Mouse (Mus musculus): ENCODE measurements around the gene Ptprm. TPM values are rescaled to one million over a fixed set of nuclear protein-coding genes. Genes with fewer than 3 reads are reported as not detected.
A peak's percentile ranks its signal among the peaks of the same experiment; 100 is the strongest.

Ptprm gene
- 7.5 and 9.0 TPM in 2 replicates for polyA plus RNA-seq (2016; fragmentation: Nextera tagmentation; extraction: Ambion mirVana)

GRCm38 (mm10) chr17:67354451-67355011 lies at the start of gene Ptprm:
Gene Ptprm (minus strand): TSS chr17:67354457.
- Histone ChIP-seq H3K9me3 (replicated peaks) (no peaks in the 10 kb centered on the region), H3K4me3 (peak within 1 kb of the TSS; percentile 81), H3K27ac (peak within 1 kb of the TSS; percentile 89), H3K36me3 (no peaks in the 10 kb centered on the region), H3K4me1 (peaks cover 17% of the 10 kb centered on the region), H3K27me3 (ENCODE audit: low read depth, poor library complexity, severe bottlenecking) (peaks cover 39% of the 10 kb centered on the region)
- WGBS = under 1% methylated on average over 73 of the region's 73 CpGs
- peak; percentile 87 for DNase-seq (ENCODE audit: low spot score)

DNA sequence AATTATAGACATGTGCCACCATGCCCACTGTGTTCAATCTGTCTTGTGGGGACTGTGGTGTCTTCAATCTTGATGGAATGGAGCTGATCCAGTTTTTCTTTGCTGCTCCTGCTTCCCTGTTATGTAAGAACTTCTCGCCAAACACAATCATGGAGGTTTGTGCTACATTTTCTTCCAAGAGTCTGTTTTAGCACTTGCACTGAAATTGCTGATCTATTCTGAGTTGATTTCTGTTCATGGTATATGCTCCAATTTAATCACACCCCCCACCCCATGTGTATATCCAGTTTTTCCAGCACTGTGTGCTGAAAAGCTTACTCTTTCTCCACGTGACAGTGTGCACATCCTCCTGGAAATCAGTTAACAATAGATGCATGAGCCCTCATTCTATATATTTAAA lies 41.9 kb upstream of the Ptprm start:
- Histone ChIP-seq H3K9me3 (replicated peaks) (no peaks in the 10 kb centered on the region), H3K4me3 (no peak overlapping the region), H3K27me3 (ENCODE audit: low read depth, poor library complexity, severe bottlenecking) (no peaks in the 10 kb centered on the region), H3K27ac (no peak overlapping the region), H3K36me3 (no peaks in the 10 kb centered on the region), H3K4me1 (no peaks in the 10 kb centered on the region)
- WGBS = 93% methylated on average over 2 of the region's 2 CpGs
- DNase-seq (ENCODE audit: low spot score) = no peak

GRCm38 (mm10) chr17:67390851-67391250 lies 36.6 kb upstream of the Ptprm start:
- whole genome bisulfite sequencing = 61% methylated on average over 5 of the region's 5 CpGs
- Histone ChIP-seq H3K9me3 (replicated peaks) (no peaks in the 10 kb centered on the region), H3K4me1 (no peaks in the 10 kb centered on the region), H3K27me3 (ENCODE audit: low read depth, poor library complexity, severe bottlenecking) (no peaks in the 10 kb centered on the region), H3K4me3 (no peak overlapping the region), H3K36me3 (no peaks in the 10 kb centered on the region), H3K27ac (no peak overlapping the region)
- DNase-seq (ENCODE audit: low spot score) = no peak

DNA sequence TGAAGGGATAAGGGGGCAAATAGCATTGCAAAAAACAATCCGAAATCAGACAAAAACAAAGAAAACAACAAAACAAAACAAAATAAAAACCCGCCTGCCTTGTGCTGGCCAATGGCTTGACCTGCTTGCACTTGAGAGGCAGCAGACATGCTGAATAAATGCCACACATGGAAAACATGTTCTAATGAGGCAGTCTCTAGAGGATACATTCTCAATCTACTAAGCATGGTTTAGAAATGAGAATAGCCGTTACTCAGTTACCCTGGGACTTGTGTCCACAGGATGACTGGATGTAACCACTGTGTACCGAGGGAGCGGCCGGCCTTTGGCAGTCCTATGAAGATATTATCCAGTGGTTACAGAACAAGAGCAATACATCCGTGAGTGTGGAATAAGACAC lies 33.9 kb upstream of the Ptprm start:
- Histone ChIP-seq H3K36me3 (no peaks in the 10 kb centered on the region), H3K27ac (no peak overlapping the region), H3K4me1 (no peaks in the 10 kb centered on the region), H3K4me3 (no peak overlapping the region), H3K27me3 (ENCODE audit: low read depth, poor library complexity, severe bottlenecking) (no peaks in the 10 kb centered on the region), H3K9me3 (replicated peaks) (no peaks in the 10 kb centered on the region)
- WGBS = 88% methylated on average over 7 of the region's 7 CpGs
- no peak for DNase-seq (ENCODE audit: low spot score)

GRCm38 (mm10) chr17:67385286-67385685 lies 31.0 kb upstream of the Ptprm start:
- Histone ChIP-seq H3K36me3 (no peaks in the 10 kb centered on the region), H3K27me3 (ENCODE audit: low read depth, poor library complexity, severe bottlenecking) (no peaks in the 10 kb centered on the region), H3K4me3 (no peak overlapping the region), H3K27ac (no peak overlapping the region), H3K4me1 (no peaks in the 10 kb centered on the region), H3K9me3 (replicated peaks) (no peaks in the 10 kb centered on the region)
- WGBS = 75% methylated on average over 6 of the region's 6 CpGs
- no peak for DNase-seq (ENCODE audit: low spot score)

DNA sequence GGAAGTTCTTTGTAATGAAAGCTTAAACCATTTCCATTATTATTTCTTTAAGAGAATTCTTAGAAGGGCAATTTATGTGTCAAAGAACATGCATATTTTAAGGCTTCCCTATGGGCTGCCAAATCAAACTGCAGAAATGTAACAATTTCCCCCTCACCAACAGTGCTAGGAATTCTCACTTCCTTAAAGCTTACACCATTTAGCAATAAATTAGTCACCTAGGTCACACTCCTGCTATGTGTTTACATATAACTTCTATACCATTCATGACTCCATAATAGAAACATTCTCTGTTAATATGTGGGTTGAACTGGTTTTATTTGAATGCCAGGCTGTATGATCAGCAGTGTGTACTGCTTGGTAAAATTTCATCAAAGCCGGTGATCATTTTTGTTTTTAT lies 29.4 kb upstream of the Ptprm start:
- 93% methylated on average over 1 of the region's 1 CpGs for whole genome bisulfite sequencing
- H3K4me1 ChIP-seq = no peaks in the 10 kb centered on the region

DNA sequence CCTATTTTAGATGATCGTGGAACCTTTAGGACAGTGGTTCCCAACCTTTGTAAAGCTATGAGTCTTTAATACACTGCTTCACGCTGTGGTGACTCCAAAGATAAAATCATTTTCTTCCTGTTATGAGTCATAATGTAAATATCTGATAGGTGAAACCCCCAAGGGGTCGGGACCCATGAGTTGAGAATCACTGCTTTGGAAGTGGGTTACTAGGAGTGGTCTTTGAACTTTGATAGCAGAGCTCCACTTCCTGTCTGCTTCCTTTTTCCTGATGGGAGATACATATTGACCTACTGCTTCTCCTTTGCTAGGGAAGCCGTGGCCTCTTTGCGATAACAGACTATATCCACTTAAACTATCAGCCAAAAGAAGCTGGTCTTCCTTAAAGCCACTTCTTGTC lies 27.4 kb upstream of the Ptprm start:
- no peaks in the 10 kb centered on the region for H3K27me3 ChIP-seq (ENCODE audit: low read depth, poor library complexity, severe bottlenecking)
- no peaks in the 10 kb centered on the region for H3K4me1 ChIP-seq
- no peak for DNase-seq (ENCODE audit: low spot score)
- H3K27ac ChIP-seq = no peak overlapping the region
- 86% methylated on average over 5 of the region's 5 CpGs for WGBS
- no peaks in the 10 kb centered on the region for H3K36me3 ChIP-seq
- H3K9me3 ChIP-seq (replicated peaks) = no peaks in the 10 kb centered on the region
- H3K4me3 ChIP-seq = no peak overlapping the region

More for the DNA sequence above, 29.4 kb upstream of the Ptprm start:
- no peaks in the 10 kb centered on the region for H3K27me3 ChIP-seq (ENCODE audit: low read depth, poor library complexity, severe bottlenecking)
- no peaks in the 10 kb centered on the region for H3K36me3 ChIP-seq
- no peak overlapping the region for H3K4me3 ChIP-seq
- H3K27ac ChIP-seq = no peak overlapping the region
- no peak for DNase-seq (ENCODE audit: low spot score)
- no peaks in the 10 kb centered on the region for H3K9me3 ChIP-seq (replicated peaks)

DNA sequence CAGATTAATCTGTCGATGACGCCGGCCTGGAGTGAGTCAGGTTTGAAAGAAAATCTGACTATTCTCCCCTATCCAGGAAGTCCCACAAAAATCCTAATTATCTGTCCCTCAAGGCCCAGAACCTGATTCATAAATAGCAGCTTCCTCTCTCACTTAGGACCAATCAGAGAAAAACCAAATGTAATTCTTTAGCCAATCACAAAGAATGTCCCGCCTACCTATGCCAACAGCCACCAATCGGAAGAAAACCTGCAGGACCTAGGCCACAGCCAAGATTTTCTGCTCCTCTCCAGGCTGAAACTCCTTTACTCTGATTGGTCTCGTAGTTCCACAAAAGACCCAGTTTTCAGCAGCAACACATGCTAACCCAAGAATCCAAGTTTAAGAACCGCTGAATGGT lies 13.6 kb upstream of the Ptprm start:
- WGBS = 93% methylated on average over 7 of the region's 7 CpGs
- Histone ChIP-seq H3K4me1 (no peaks in the 10 kb centered on the region), H3K4me3 (no peak overlapping the region), H3K9me3 (replicated peaks) (no peaks in the 10 kb centered on the region), H3K36me3 (no peaks in the 10 kb centered on the region), H3K27me3 (ENCODE audit: low read depth, poor library complexity, severe bottlenecking) (no peaks in the 10 kb centered on the region), H3K27ac (no peak overlapping the region)
- no peak for DNase-seq (ENCODE audit: low spot score)

GRCm38 (mm10) chr17:67364491-67364890 lies 10.2 kb upstream of the Ptprm start:
- Histone ChIP-seq H3K36me3 (no peaks in the 10 kb centered on the region), H3K4me1 (no peaks in the 10 kb centered on the region), H3K27ac (no peak overlapping the region), H3K4me3 (no peak overlapping the region), H3K27me3 (ENCODE audit: low read depth, poor library complexity, severe bottlenecking) (peaks cover 8% of the 10 kb centered on the region), H3K9me3 (replicated peaks) (no peaks in the 10 kb centered on the region)
- WGBS = 80% methylated on average over 1 of the region's 1 CpGs
- no peak for DNase-seq (ENCODE audit: low spot score)

- Histone ChIP-seq H3K4me1 (no peaks in the 10 kb centered on the region), H3K9me3 (replicated peaks) (no peaks in the 10 kb centered on the region), H3K36me3 (no peaks in the 10 kb centered on the region), H3K27ac (no peak overlapping the region), H3K27me3 (ENCODE audit: low read depth, poor library complexity, severe bottlenecking) (peaks cover 8% of the 10 kb centered on the region), H3K4me3 (no peak overlapping the region)
- DNase-seq (ENCODE audit: low spot score) = no peak
- WGBS = 84% methylated on average over 11 of the region's 11 CpGs
These were observed 9.3 kb upstream of the Ptprm start for GRCm38 (mm10) chr17:67363377-67364070.

DNA sequence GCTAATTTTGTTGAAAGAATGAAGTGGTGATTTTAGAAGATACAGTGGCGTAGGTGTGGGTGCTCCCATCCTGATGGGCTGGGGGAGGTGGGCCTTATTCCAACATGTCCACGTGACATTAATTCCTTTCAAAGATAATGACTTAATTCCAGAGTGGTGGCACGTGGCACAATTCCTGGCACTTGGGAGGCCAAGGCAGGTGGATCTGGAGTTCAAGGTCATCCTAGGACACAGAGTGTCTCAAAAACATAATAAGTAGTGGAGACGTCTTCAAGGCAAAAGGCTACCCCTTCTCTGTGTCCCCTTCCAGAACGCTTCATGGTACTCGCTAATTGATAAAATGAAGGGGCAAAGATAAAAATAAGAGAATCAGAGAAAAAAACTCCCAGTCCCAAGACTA lies 7.9 kb upstream of the Ptprm start:
- Histone ChIP-seq H3K4me3 (no peak overlapping the region), H3K4me1 (no peaks in the 10 kb centered on the region), H3K27ac (no peak overlapping the region), H3K9me3 (replicated peaks) (no peaks in the 10 kb centered on the region), H3K27me3 (ENCODE audit: low read depth, poor library complexity, severe bottlenecking) (peaks cover 8% of the 10 kb centered on the region), H3K36me3 (no peaks in the 10 kb centered on the region)
- no peak for DNase-seq (ENCODE audit: low spot score)
- 93% methylated on average over 6 of the region's 6 CpGs for WGBS

DNA sequence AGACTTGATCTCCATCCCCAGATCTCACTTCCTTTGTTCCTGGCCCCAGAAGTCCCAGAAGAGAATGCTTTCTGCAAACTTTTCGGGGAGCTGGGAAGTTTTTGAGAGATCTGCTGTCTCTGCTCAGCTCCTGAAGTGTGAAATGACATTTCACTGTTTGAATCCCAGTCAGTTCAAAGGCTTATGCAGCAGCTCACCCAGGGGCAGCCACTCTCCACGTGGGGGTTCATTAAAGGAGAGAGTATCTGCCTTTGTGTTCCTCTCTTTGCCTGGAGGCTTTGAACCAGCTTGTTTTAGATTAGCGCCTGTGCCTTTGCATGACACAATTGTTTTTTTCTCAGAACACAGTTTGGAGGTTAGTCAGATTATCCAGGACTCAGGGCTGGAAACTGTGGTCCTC lies 6.3 kb upstream of the Ptprm start:
- WGBS = 13% methylated on average over 3 of the region's 3 CpGs
- Histone ChIP-seq H3K36me3 (no peaks in the 10 kb centered on the region), H3K27ac (no peak overlapping the region), H3K4me1 (no peaks in the 10 kb centered on the region), H3K4me3 (no peak overlapping the region), H3K27me3 (ENCODE audit: low read depth, poor library complexity, severe bottlenecking) (peaks cover 18% of the 10 kb centered on the region), H3K9me3 (replicated peaks) (no peaks in the 10 kb centered on the region)
- no peak for DNase-seq (ENCODE audit: low spot score)

GRCm38 (mm10) chr17:67359578-67359977 lies 5.3 kb upstream of the Ptprm start:
- H3K4me3 ChIP-seq = no peak overlapping the region
- 95% methylated on average over 5 of the region's 5 CpGs for WGBS
- peaks cover under 1% of the 10 kb centered on the region; the same call in 1 of the 2 replicates for H3K4me1 ChIP-seq
- H3K27me3 ChIP-seq (ENCODE audit: low read depth, poor library complexity, severe bottlenecking) = peaks cover 23% of the 10 kb centered on the region
- no peak for DNase-seq (ENCODE audit: low spot score)
- no peak overlapping the region for H3K27ac ChIP-seq
- H3K36me3 ChIP-seq = no peaks in the 10 kb centered on the region
- no peaks in the 10 kb centered on the region for H3K9me3 ChIP-seq (replicated peaks)
